Mouse (Mus musculus) myocyte (in vitro differentiated cells): Measurements from ENCODE around the gene Msh6. TPM values are rescaled to one million over a fixed set of nuclear protein-coding genes. Genes with fewer than 3 reads are reported as not detected.
"Not testable (repeated sequence)": the region's sequence is repeated elsewhere in the genome, so short reads cannot be mapped to it uniquely, and the experiment has no call there.

ENCODE experiments used
- H3K27me3 ChIP-seq: one replicate; pipeline ENCODE4 v1.6.1; 2011; ENCODE audit not compliant: control insufficient read depth, insufficient read depth, insufficient read length
- H3K36me3 ChIP-seq: one replicate; pipeline ENCODE4 v1.6.1; 2011; ENCODE audit not compliant: control insufficient read depth, insufficient read depth
- H3K4me2 ChIP-seq: one replicate; pipeline ENCODE4 v1.6.1; 2011; ENCODE audit warnings: low read depth, control low read depth
- H3K4me3 ChIP-seq: one replicate; pipeline ENCODE4 v1.5.1; 2011; ENCODE audit warnings: mild to moderate bottlenecking, control low read depth, moderate library complexity
- H3K79me2 ChIP-seq: one replicate; pipeline ENCODE4 v1.6.1; 2011; ENCODE audit not compliant: control insufficient read depth, insufficient read depth
- H3ac ChIP-seq: one replicate; pipeline ENCODE4 v1.6.1; 2011; ENCODE audit not compliant: control insufficient read depth, insufficient read length
- CEBPB ChIP-seq: IDR thresholded peaks from 2 replicates; pipeline ENCODE4 v1.6.1; 2011; ENCODE audit warnings: mild to moderate bottlenecking, moderate library complexity; ENCODE audit not compliant: poor library complexity, insufficient read depth, severe bottlenecking
- E2F4 ChIP-seq: IDR thresholded peaks from one replicate; pipeline ENCODE4 v1.6.1; 2011; ENCODE audit warnings: mild to moderate bottlenecking, control low read depth, moderate library complexity; ENCODE audit not compliant: insufficient read depth
- MAX ChIP-seq: IDR thresholded peaks from one replicate; pipeline ENCODE4 v1.6.1; 2011; ENCODE audit warnings: low read depth, mild to moderate bottlenecking, control low read depth
- MYOD1 ChIP-seq, 3 experiments: IDR thresholded peaks; one replicate each; pipeline ENCODE4 v1.6.1; 2011; ENCODE audit warnings: control low read depth in 2 of 3, low read depth in 2 of 3, mild to moderate bottlenecking in 2 of 3, moderate library complexity in 1 of 3; ENCODE audit not compliant: insufficient read length in 2 of 3, control insufficient read depth in 1 of 3
- MYOG ChIP-seq, 3 experiments: IDR thresholded peaks; one replicate each; pipeline ENCODE4 v1.6.1; 2011; ENCODE audit warnings: control low read depth in 2 of 3, low read depth in 2 of 3, mild to moderate bottlenecking in 2 of 3; ENCODE audit not compliant: insufficient read length in 2 of 3, control insufficient read depth in 1 of 3, insufficient read depth in 1 of 3
- POLR2A ChIP-seq: IDR thresholded peaks from one replicate; pipeline ENCODE4 v1.6.1; 2011; ENCODE audit warnings: low read depth, mild to moderate bottlenecking, control low read depth, moderate library complexity; ENCODE audit not compliant: insufficient read length
- POLR2AphosphoS2 ChIP-seq: IDR thresholded peaks from one replicate; pipeline ENCODE4 v1.6.1; 2011; ENCODE audit warnings: low read depth, control low read depth; ENCODE audit not compliant: insufficient read length
- REST ChIP-seq: IDR thresholded peaks from one replicate; pipeline ENCODE4 v1.6.1; 2011; ENCODE audit warnings: mild to moderate bottlenecking, control low read depth, moderate library complexity; ENCODE audit not compliant: insufficient read depth, insufficient read length
- SRF ChIP-seq: IDR thresholded peaks from one replicate; pipeline ENCODE4 v1.6.1; 2011; ENCODE audit warnings: low read depth; ENCODE audit not compliant: control insufficient read depth, insufficient read length
- TCF12 ChIP-seq: IDR thresholded peaks from one replicate; pipeline ENCODE4 v1.6.1; 2011; ENCODE audit warnings: mild to moderate bottlenecking, control low read depth; ENCODE audit not compliant: poor library complexity, insufficient read depth, severe bottlenecking
- TCF3 ChIP-seq: IDR thresholded peaks from one replicate; pipeline ENCODE4 v1.6.1; 2011; ENCODE audit warnings: low read depth, control low read depth; ENCODE audit not compliant: insufficient read length
- USF1 ChIP-seq: IDR thresholded peaks from one replicate; pipeline ENCODE4 v1.6.1; 2011; ENCODE audit warnings: low read depth, mild to moderate bottlenecking, control low read depth, moderate library complexity
- polyA plus RNA-seq: library from polyadenylated mRNA; unstranded; fragments of >200 nt; fragmentation: generic; extraction: Trizol; gene quantifications from one replicate; pipeline ENCODE4 v1.2.1, GENCODE M21; 2012; ENCODE audit warnings: missing spikeins

The Msh6 gene
- polyA plus RNA-seq, 1 experiment = 5.2 TPM

- Histone ChIP-seq H3K36me3 (no peaks in the 10 kb centered on the region), H3ac (peak overlapping the region; percentile 86), H3K4me2 (peak overlapping the region; percentile 92), H3K79me2 (peaks cover 15% of the 10 kb centered on the region), H3K4me3 (peak overlapping the region; percentile 38), H3K27me3 (no peaks in the 10 kb centered on the region)
- no peak for TF ChIP-seq POLR2AphosphoS2
- no peak for TF ChIP-seq USF1
- TF ChIP-seq POLR2A = no peak
- TF ChIP-seq CEBPB = no peak
- no peak for TF ChIP-seq MAX
- TF ChIP-seq MYOG (IDR thresholded peaks at IDR 0.05; ENCODE audit: control insufficient read depth in 1 of 3, insufficient read depth in 1 of 3, insufficient read length in 2 of 3, low read depth in 2 of 3) = no peak
- no peak for TF ChIP-seq SRF
- TF ChIP-seq REST = no peak
- TF ChIP-seq MYOD1 (IDR thresholded peaks at IDR 0.05; ENCODE audit: control insufficient read depth in 1 of 3, insufficient read length in 2 of 3, low read depth in 2 of 3) = no peak
- no peak for TF ChIP-seq TCF3
- no peak for TF ChIP-seq TCF12
- no peak for TF ChIP-seq E2F4
These were observed 479 bp downstream of the Msh6 start for GRCm38 (mm10) chr17:87975229-87975853.

GRCm38 (mm10) chr17:87976154-87976806, 1.4 kb downstream of the Msh6 start:
- Histone ChIP-seq H3ac (no peak overlapping the region), H3K36me3 (peaks cover 5% of the 10 kb centered on the region), H3K27me3 (no peaks in the 10 kb centered on the region), H3K4me2 (peak overlapping the region; percentile 92), H3K4me3 (peak overlapping the region; percentile 38), H3K79me2 (peaks cover 15% of the 10 kb centered on the region)
- TF ChIP-seq POLR2A (no peak), USF1 (no peak), TCF3 (no peak), MAX (no peak), SRF (no peak), CEBPB (no peak)

- not testable (repeated sequence) for H3ac ChIP-seq, H3K27me3 ChIP-seq, H3K4me3 ChIP-seq, H3K4me2 ChIP-seq
- Histone ChIP-seq H3K36me3 (peaks cover 10% of the 10 kb centered on the region), H3K79me2 (peaks cover 15% of the 10 kb centered on the region)
These were observed 2.1 kb downstream of the Msh6 start for GRCm38 (mm10) chr17:87976927-87977326.

- not testable (repeated sequence) for H3K27me3 ChIP-seq, H3K4me2 ChIP-seq, H3ac ChIP-seq, H3K4me3 ChIP-seq
- peaks cover 21% of the 10 kb centered on the region for H3K36me3 ChIP-seq
- H3K79me2 ChIP-seq = peaks cover 15% of the 10 kb centered on the region
These were observed 4.8 kb downstream of the Msh6 start for GRCm38 (mm10) chr17:87979696-87980095.

- H3ac ChIP-seq = no peak overlapping the region
- H3K36me3 ChIP-seq = peaks cover 44% of the 10 kb centered on the region
- no peak overlapping the region for H3K4me2 ChIP-seq
- H3K27me3 ChIP-seq = no peaks in the 10 kb centered on the region
- H3K4me3 ChIP-seq = no peak overlapping the region
- H3K79me2 ChIP-seq = peaks cover 7% of the 10 kb centered on the region
- no peak for TF ChIP-seq MYOG (IDR thresholded peaks at IDR 0.05; ENCODE audit: control insufficient read depth in 1 of 3, insufficient read depth in 1 of 3, insufficient read length in 2 of 3, low read depth in 2 of 3)
- no peak for TF ChIP-seq MYOD1 (IDR thresholded peaks at IDR 0.05; ENCODE audit: control insufficient read depth in 1 of 3, insufficient read length in 2 of 3, low read depth in 2 of 3)
- no peak for TF ChIP-seq USF1
- TF ChIP-seq SRF = no peak
- no peak for TF ChIP-seq TCF12
- no peak for TF ChIP-seq POLR2AphosphoS2
- TF ChIP-seq POLR2A = no peak
- TF ChIP-seq MAX = no peak
- TF ChIP-seq TCF3 = no peak
- no peak for TF ChIP-seq REST
- no peak for TF ChIP-seq E2F4
- TF ChIP-seq CEBPB = no peak
These were observed 7.2 kb downstream of the Msh6 start for GRCm38 (mm10) chr17:87982112-87982511.

- H3K27me3 ChIP-seq = no peaks in the 10 kb centered on the region
- H3ac ChIP-seq = no peak overlapping the region
- peaks cover 4% of the 10 kb centered on the region for H3K79me2 ChIP-seq
- H3K4me3 ChIP-seq = no peak overlapping the region
- peaks cover 51% of the 10 kb centered on the region for H3K36me3 ChIP-seq
- TF ChIP-seq TCF12 = no peak
- TF ChIP-seq REST = no peak
- no peak for TF ChIP-seq MYOD1 (IDR thresholded peaks at IDR 0.05; ENCODE audit: control insufficient read depth in 1 of 3, insufficient read length in 2 of 3, low read depth in 2 of 3)
- TF ChIP-seq POLR2A = no peak
- TF ChIP-seq E2F4 = no peak
- TF ChIP-seq POLR2AphosphoS2 = no peak
- no peak for TF ChIP-seq CEBPB
- H3K4me2 ChIP-seq = no peak overlapping the region
These were observed 8.5 kb downstream of the Msh6 start for GRCm38 (mm10) chr17:87983313-87983712.
